Mouse (Mus musculus): ENCODE data around the gene Pofut2. TPM values are rescaled to one million over a fixed set of nuclear protein-coding genes. Genes with fewer than 3 reads are reported as not detected.
"Not testable (repeated sequence)": the region's sequence is repeated elsewhere in the genome, so short reads cannot be mapped to it uniquely, and the experiment has no call there.

Gene Pofut2
- polyA plus RNA-seq, 2 experiments from 2014 or later: 20.2 to 25.8 TPM

DNA sequence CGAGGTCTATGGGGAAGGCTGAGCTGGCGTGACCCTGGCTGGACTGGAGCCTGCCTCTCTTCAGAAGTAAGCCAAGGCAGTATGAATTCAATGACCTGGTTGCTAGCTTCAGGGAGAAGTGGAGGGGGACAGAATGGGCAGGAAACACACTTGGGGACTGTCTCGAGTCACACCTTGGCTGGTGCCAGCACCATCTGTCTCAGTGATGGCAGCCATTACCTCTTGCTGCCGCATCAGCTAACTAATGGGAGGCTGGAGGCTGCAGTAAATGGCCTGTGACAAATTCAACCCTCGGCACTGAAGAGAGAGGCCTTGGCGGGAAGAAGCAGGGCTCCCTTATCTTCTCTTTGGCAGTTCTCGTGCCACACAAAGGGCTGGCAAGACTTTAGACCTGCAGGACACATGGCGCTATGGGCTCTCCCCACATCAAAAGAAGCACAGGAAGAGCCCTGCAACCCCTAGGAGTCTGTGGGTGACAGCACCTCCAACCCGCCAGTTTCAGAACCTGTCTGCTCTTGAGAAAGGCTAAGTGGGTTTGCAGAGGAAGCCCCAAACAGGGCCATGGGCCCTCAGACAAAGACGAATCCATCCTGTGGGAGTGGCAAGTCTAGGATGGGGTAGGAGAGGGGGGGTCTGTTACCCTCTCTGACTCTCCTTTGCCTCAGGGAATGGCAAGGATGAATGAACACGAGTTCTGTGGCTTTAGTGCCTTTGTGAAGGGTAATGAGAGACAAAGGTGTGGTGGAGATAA is 14.1 kb downstream of the Pofut2 start:
- peak; percentile 75 for ATAC-seq

DNA sequence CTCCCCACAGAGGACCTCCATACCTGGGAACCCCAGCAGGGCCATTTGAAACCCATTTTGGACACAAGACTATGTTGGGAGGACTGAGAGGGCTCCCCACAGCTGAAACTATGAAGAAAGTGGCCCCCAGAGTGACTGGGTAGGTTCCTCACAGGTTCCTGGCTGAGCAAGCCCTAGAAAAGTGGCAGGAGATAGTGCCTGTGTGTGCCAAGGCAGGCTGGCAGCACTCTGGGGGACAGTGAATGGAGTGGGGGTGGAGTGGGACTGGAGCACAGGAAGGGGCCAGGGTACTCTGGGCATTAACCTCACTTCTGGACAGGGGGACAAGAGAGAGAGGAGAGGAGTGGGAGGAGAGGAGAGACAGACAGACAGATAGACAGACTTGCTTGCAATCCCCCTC is 14.8 kb downstream of the Pofut2 start:
- ATAC-seq: no peak

DNA sequence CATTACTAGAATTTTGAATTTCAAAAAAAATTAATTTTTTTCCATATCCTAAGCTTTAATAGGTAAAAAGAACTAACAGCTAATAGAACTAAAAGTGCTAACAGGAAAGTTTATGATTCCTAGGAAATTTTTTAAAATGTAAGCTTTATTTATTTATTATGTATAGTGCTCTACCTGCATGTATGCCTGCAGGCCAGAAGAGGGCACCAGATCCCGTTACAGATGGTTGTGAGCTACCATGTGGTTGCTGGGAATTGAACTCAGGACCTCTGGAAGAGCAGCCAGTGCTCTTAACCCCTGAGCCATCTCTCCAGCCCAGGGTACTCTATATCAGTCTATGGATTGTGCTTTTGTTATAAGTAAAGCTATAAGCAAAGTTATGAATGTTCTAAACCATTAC is 23.1 kb downstream of the Pofut2 start:
- not testable (repeated sequence) for ATAC-seq

GRCm38 (mm10) chr10:77282822-77283221 is 23.8 kb downstream of the Pofut2 start:
- peak; percentile 62 for ATAC-seq

- no peak for ATAC-seq
Measured at GRCm38 (mm10) chr10:77284832-77285231, 25.8 kb downstream of the Pofut2 start.

GRCm38 (mm10) chr10:77287626-77288025 is 28.6 kb downstream of the Pofut2 start:
- no peak for ATAC-seq

- no peak for ATAC-seq
Measured at GRCm38 (mm10) chr10:77288639-77289195, 29.7 kb downstream of the Pofut2 start.

- no peak for ATAC-seq
Measured at GRCm38 (mm10) chr10:77289559-77289958, 30.5 kb downstream of the Pofut2 start.

DNA sequence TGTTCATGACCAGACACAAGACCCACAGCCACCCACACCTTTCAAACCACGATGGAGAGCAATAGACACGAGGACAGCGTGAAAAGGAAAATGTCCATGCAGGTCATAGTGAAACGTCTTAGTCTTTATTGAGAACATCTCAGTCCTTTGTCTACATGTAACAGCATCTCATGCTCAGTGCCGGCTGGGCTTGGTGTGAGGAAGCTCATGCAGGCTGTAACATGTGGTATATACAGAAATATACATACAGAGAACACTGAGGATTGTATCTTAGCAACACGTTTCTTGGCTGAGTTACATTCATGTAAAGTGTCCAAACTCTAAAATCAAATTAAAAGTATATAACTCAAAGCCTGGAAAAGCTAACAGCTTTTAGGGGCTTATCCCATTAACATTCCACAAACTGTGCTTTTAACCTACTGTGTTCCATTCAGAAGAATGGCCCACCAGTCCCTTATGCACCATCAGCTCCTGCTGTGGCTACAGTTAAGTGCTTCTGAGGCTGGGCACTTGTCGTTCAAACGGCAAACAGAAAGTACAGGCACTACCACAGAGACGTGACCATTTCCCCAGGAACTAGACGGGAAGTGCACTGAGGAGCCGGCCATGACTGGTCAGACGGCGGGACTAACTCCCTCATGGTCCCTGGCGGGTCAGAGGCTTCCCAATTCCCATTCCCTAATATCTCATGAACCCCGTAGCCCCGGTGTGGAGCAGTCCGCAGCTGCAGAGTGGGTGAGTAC is 31.8 kb downstream of the Pofut2 start:
- ATAC-seq: no peak

GRCm38 (mm10) chr10:77294691-77295090 is 35.7 kb downstream of the Pofut2 start:
- no peak for ATAC-seq

- no peak for ATAC-seq
Measured at GRCm38 (mm10) chr10:77298621-77299020, 39.6 kb downstream of the Pofut2 start.

GRCm38 (mm10) chr10:77299194-77299593 is 40.2 kb downstream of the Pofut2 start:
- no peak for ATAC-seq

GRCm38 (mm10) chr10:77300237-77300933 is 41.4 kb downstream of the Pofut2 start:
- ATAC-seq: no peak

GRCm38 (mm10) chr10:77300934-77301297 is 41.9 kb downstream of the Pofut2 start:
- ATAC-seq: no peak

DNA sequence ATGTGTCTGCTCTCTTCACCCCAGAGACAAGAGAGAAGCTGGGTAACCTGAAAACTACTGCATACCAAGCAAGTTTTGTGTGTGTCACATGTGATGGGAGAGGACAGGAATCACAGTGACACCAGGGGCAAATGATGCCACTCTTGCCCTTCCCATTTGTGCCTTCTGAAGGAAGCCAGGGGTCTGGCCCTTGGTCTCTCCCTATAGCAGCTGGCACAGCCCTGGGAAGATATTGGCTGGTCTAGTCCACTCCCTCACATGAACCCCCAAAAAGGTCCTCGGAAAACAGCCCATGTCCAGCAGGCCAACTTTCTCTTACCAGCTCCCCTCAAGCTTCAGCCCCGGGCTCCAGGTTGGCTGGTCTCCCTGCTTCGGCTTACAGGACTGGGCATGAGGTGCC is 45.3 kb downstream of the Pofut2 start:
- no peak for ATAC-seq

- no peak for ATAC-seq
Measured at GRCm38 (mm10) chr10:77304840-77305533, 46.0 kb downstream of the Pofut2 start.

DNA sequence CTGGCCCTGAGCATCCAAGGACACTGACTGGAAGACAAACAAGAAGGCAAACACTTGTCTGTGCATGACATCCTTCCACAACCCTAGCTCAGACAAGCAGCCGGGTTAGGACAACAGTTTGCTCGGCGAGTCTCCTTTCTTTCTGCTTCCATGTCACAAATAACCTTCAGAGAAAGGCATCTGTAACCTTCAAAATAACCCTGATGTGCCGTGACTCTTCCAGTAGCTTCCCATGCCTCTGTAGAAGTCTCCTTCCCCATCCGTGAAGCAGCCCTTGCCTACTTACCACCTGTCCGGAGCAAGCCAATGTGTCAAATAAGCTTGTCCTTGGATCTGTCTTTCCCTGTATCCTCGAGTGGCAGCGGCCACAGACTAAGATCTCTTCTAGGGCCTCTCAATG is 46.7 kb downstream of the Pofut2 start:
- no peak for ATAC-seq

DNA sequence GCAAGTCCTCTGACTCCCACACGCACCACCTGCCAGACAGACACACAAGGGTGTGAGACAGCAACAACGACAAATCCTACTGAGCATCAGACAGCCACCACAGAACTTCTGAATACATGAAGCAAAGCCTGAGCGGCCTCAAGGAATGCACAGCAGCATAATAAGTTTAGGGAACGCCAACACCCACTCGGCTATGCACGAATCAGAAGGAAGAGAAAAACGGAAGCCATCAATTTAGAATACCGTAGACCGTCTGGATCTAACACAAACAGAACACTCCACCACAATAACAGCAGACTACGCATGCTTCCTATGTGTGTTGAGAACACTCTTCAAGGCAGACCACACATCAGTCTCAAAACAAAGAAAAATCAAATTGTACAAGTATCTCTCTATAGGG is 50.0 kb downstream of the Pofut2 start:
- no peak for ATAC-seq

- ATAC-seq: no peak
Measured at GRCm38 (mm10) chr10:77314711-77315266, 55.8 kb downstream of the Pofut2 start.

- ATAC-seq: no peak
Measured at GRCm38 (mm10) chr10:77315682-77316081, 56.7 kb downstream of the Pofut2 start.

Measured in CD4-positive, CD25-positive, alpha-beta regulatory T cell, adult 4 months (primary cell).